Mouse (Mus musculus) embryo, embryonic 11.5 days (tissue): ENCODE results near the gene Gm49450.

Experiments used
- DNase-seq: peaks from one replicate; pipeline ENCODE4 v3.0.0-alpha.2; 2012; ENCODE audit warnings: low read depth, low spot score

Gm49450 gene

DNA sequence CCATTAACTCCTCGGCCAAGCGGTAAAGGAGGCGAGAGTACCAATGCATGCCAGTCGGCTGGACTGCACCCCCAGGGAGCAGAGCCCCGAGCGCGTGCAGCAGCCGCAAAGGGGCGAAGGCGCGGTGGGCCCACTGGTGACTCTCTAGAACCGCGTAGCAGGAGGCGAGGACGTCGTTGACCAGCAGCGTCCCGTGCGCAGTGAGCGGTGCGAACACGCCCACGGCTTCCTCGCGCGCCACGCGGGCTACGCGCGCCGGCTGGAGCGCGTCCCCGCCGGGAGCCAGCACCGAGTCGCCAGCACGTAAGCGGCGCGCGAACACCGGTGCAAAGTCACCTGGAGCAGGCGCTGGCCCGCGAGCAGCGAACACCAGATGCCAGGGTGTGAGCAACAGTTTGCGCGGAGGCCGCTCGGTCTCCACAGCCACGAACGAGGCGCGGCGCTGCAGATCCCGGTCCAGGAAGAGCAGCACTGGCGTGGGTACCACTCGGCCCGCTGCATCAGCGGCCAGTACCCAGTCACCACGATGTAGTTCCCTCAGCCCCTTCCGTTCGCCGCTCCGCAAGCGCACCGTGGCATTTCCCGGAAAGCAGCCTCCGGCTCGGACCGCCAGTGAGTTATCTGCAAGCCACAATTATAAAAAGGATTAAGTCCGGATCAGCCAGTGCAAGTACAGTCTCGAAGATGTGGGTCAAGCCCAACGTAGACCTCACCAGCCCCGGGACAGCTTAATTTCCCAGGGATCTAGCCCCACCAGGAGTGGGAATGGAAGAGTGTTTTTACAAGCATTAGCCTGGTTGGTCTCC, 59.2 kb downstream of the Gm49450 start, which contains the start of gene Rhebl1:
Gene Rhebl1, minus strand, starts transcription at position 601 of the 806 bp plus-strand sequence.
- no peak for DNase-seq

DNA sequence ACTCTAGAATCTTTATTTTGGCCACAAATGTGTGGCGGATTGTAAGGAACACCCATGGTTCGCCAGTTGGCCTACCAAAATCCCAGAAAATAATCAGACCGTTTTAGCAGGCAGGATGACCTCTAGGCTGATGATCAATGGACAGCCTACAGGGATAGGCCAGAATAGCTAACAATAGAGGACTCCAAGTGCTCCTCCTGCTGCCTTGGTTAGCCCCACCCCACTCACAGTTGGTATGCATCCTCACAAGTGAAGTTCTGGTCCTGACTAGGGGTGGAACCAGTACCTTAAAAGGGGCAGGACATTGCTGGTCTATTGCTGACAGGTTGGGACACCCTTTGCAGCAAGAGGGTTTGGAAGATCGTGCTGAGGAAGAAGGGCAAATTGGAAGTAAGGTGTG, 60.3 kb downstream of the Gm49450 start:
- DNase-seq, result no peak

DNA sequence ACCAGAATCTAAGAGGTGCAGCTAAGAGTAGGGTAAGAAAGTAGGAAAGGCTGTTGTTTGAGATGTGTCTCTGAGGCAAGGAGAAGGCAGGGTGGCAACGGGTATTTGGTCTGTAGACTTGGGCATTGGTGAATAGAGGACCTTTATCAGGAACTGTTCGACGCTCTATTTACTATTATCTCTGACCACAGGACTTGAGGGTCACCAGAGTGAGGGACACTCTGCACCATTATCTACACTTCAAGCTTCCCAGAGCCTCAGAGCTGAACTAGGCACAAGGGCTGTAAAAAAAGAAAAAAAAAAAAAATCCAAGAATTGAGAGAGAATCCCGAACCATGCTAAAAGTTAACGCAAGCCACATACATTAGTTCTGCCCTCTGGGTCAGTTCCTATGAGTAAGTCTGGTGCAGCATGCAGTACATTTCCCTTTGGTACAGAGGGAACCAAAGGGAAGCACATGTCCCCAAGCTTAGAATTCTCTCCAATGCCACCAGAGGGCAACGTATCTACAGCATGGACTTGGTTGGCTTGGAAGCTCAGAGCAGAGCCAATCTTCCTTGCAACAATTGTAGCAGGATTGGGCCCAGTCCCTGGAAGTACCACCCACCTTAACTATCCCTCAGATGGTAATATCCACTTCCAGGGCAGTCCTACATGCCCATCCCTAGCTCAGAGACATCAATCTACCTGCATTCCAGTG, 61.3 kb downstream of the Gm49450 start:
- no peak for DNase-seq

DNA sequence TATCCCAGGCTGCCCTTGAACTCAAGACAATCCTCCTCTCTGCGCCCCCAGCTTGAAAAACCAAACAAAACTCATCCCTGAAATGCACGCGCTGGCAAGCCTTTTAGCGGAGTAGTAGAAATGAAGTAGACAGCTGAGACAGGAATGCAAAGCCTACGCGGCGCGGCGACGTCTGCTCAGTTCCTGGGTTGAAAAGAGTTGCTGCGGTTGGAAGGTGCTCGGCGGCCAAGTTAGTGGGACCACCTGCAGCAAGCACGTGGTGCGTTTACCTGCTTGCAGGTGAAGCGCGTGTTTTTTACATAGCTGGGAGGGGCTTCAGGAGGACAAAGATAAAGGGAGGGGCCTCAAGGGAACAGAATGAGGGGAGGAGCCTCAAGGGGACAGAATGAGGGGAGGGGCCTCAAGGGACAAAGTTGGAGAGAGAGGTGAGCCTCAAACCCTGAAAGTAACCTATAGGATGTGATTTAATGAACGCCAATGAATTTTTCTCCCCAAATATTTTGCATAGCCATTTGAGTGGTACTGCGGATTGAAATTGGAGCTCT, 62.1 kb downstream of the Gm49450 start:
- DNase-seq, result no peak

DNA sequence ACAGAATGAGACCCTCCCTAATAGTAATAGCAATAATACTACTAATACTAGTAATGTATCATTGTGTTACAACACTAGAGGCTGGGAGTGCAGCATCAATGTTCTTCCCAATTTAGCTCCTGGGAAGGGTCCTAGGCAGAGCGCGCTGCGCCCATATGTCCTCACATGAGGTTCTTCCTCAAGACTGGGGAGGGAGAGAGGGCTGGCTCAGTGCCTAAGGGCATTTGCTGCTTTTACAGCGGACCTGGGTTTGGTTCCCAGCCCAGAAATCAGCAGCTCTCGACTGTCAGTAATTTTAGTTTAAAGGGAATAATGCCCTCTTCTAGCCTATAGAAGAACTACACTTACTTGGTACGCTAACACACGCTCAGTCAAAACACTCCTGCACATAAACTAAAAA, 65.8 kb downstream of the Gm49450 start:
- no peak for DNase-seq

DNA sequence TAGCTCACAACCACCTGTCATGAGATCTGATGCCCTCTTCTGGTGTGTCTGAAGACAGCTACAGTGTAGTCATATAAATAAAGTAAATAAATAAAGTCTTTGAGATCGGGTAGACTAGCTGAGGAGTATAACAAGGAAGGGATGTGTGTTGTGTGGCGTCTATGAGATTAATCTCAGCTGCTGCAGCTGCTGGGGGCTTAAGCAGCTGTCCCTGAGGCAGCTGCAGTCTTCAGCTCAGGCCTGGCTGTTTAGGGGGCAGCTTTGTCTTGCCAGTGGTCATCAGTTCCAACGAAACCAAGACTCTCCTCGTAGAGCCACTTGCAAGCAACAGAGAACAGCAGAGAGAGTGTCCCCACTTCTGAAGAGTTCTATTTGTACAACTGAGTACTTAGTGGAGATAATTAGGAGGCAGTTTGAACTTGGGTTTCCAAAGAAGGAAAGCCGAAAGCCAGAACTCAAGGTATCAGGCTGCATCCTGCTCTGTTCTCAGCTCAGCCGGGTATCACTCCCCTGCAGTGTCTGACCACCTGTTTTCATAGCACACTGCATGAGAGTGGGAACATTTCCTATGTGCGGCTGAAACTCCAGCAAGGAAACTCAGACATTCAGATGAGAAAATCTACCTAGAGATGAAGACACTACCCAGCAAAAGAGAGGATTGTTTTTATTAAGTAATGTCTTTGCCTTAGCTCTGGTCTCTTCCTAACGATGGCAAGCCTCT, 66.5 kb downstream of the Gm49450 start:
- no peak for DNase-seq

DNA sequence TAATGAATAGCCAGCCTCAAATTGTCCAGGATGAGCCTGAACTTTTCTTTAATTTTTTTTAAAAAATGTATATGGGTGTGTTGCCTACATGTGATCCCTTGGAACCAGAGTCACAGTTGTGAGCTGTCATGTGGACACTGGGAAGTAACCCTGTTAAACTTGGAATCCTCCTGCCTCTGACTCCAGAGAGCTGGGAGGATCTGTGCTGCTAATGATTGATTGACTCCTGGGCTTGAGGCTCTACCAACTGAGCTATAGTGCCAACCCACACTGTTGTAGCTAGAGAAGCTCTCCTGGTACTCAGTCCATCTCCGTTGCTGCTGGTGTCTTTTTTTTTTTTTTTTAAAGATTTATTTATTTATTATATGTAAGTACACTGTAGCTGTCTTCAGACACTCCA, 69.2 kb downstream of the Gm49450 start:
- no peak for DNase-seq

DNA sequence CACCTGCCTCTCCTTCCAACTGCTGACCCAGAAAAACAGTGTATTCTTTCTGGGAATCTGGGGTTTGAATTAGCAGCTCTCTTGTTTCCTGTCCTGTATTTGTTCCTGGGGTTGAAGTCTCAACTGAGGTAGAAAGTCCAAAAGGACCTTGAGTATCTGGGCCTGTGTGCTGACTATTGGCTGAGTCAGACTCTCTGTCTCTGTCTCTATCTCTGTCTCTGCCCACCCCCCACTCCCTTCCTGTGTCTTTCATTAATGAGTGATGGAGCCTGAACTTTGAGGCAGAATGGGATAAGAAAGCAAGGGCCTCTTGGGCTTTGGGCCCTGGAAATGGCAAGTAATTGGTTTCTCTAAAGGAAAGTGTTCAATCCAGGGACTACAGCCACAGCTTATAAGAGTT, 69.7 kb downstream of the Gm49450 start:
- DNase-seq, result no peak
